Mouse (Mus musculus) frontal cortex, postnatal 14 days (tissue): ENCODE measurements at regions not wholly inside any gene's neighbourhood (a gene's known extent, or its start where the extent isn't known, plus 50 kb on each side); places are given as distances from the start of the nearest gene placed in this dataset.

Experiments
- DNase-seq, 2 experiments: peaks; one replicate each; pipeline ENCODE4 v3.0.0; 2022; ENCODE audit warnings: low spot score in 2 of 2

- no peak for DNase-seq
Measured at GRCm38 (mm10) chr15:59206636-59207035, 317.5 kb downstream of the Gm49356 start.

- DNase-seq = no peak
Measured at GRCm38 (mm10) chr15:59207976-59208375, 318.9 kb downstream of the Gm49356 start.

GRCm38 (mm10) chr15:59212362-59212761 is 323.3 kb downstream of the Gm49356 start:
- DNase-seq = no peak

- DNase-seq = no peak
Measured at GRCm38 (mm10) chr15:59214096-59214495, 325.0 kb downstream of the Gm49356 start.

GRCm38 (mm10) chr15:59215239-59215638 is 326.1 kb downstream of the Gm49356 start:
- no peak for DNase-seq

- DNase-seq = no peak
Measured at GRCm38 (mm10) chr15:59217481-59217880, 328.4 kb downstream of the Gm49356 start.

- no peak for DNase-seq
Measured at GRCm38 (mm10) chr15:59218916-59219315, 329.8 kb downstream of the Gm49356 start.

GRCm38 (mm10) chr15:59225637-59226036 is 336.5 kb downstream of the Gm49356 start:
- DNase-seq = no peak

- no peak for DNase-seq
Measured at GRCm38 (mm10) chr15:59227293-59227692, 338.2 kb downstream of the Gm49356 start.

- DNase-seq = no peak
Measured at GRCm38 (mm10) chr15:59230536-59230935, 341.4 kb downstream of the Gm49356 start.

GRCm38 (mm10) chr15:59231703-59232102 is 342.6 kb downstream of the Gm49356 start:
- no peak for DNase-seq

GRCm38 (mm10) chr15:59232290-59232689 is 343.2 kb downstream of the Gm49356 start:
- no peak for DNase-seq

- no peak for DNase-seq
Measured at GRCm38 (mm10) chr15:59237446-59238161, 348.5 kb downstream of the Gm49356 start.

- DNase-seq = no peak
Measured at GRCm38 (mm10) chr15:59241752-59242151, 352.7 kb downstream of the Gm49356 start.

- no peak for DNase-seq
Measured at GRCm38 (mm10) chr15:59245927-59246649, 357.0 kb downstream of the Gm49356 start.

- no peak for DNase-seq
Measured at GRCm38 (mm10) chr15:59248477-59249260, 359.6 kb downstream of the Gm49356 start.

GRCm38 (mm10) chr15:59261380-59261779 is 372.3 kb downstream of the Gm49356 start:
- no peak for DNase-seq

GRCm38 (mm10) chr15:59262380-59262779 is 373.3 kb downstream of the Gm49356 start:
- no peak for DNase-seq

- DNase-seq = no peak
Measured at GRCm38 (mm10) chr15:59263433-59264328, 374.6 kb downstream of the Gm49356 start.
